Mouse (Mus musculus) midbrain, postnatal 0 days (tissue): ENCODE data around the gene Sec24b. TPM values are rescaled to one million over a fixed set of nuclear protein-coding genes. Genes with fewer than 3 reads are reported as not detected.
A peak's percentile ranks its signal among the peaks of the same experiment; 100 is the strongest.

Experiments used
- ATAC-seq: fragments of 200-750 bp; cut with Nextera tagmentation; 2 replicates; pipeline ENCODE4 v1.8.0; 2017; ENCODE audit warnings: moderate number of reproducible peaks, mild to moderate bottlenecking, moderate TSS enrichment, moderate library complexity; ENCODE audit not compliant: low FRiP score
- DNase-seq: peaks from one replicate; pipeline ENCODE4 v3.0.0-alpha.2; 2015; ENCODE audit warnings: low spot score
- H3K27ac ChIP-seq: fragments of 300-500 bp; sonication (generic); 2 replicates; pipeline ENCODE4 v1.5.1; 2014; ENCODE audit warnings: low read depth, mild to moderate bottlenecking, low read length, mixed read lengths
- H3K27me3 ChIP-seq: fragments of 300-500 bp; sonication (generic); 2 replicates; pipeline ENCODE4 v1.6.1; 2014; ENCODE audit warnings: low read length, control low read depth, mixed read lengths; ENCODE audit not compliant: insufficient read depth
- H3K36me3 ChIP-seq: fragments of 300-500 bp; sonication (generic); 2 replicates; pipeline ENCODE4 v1.6.1; 2014; ENCODE audit warnings: low read length, control low read depth, mixed read lengths; ENCODE audit not compliant: insufficient read depth
- H3K4me1 ChIP-seq: fragments of 300-500 bp; sonication (generic); 2 replicates; pipeline ENCODE4 v1.6.1; 2014; ENCODE audit warnings: mild to moderate bottlenecking, control low read depth, antibody characterized with exemption, low read length, mixed read lengths; ENCODE audit not compliant: insufficient read depth
- H3K4me2 ChIP-seq: fragments of 300-500 bp; sonication (generic); 2 replicates; pipeline ENCODE4 v1.6.1; 2014; ENCODE audit warnings: low read depth, mild to moderate bottlenecking, low read length, mixed read lengths; ENCODE audit not compliant: poor library complexity, severe bottlenecking
- H3K4me3 ChIP-seq: fragments of 300-500 bp; sonication (generic); 2 replicates; pipeline ENCODE4 v1.5.1; 2014; ENCODE audit warnings: low read depth, mild to moderate bottlenecking, low read length, moderate library complexity
- H3K9ac ChIP-seq: fragments of 300-500 bp; sonication (generic); replicated peaks from 2 replicates; pipeline ENCODE4 v1.6.1; 2014; ENCODE audit warnings: mild to moderate bottlenecking, low read length, moderate library complexity, mixed read lengths; ENCODE audit not compliant: poor library complexity, severe bottlenecking
- H3K9me3 ChIP-seq: fragments of 300-500 bp; sonication (generic); 2 replicates; pipeline ENCODE4 v1.6.1; 2016; ENCODE audit warnings: low read length, control low read depth
- CTCF ChIP-seq: IDR thresholded peaks from 2 replicates; pipeline ENCODE4 v1.5.1; 2016; ENCODE audit warnings: antibody characterized with exemption, mild to moderate bottlenecking
- WGBS: fragments of 180-500 bp; shearing (Covaris S2); extraction: QIAGEN DNeasy Blood & Tissue Kit; methylation state at CpG from one replicate; pipeline ENCODE4 v1.1.7; 2014; 5-methylcytosine and 5-hydroxymethylcytosine counted together
- polyA plus RNA-seq: library from polyadenylated mRNA; unstranded; fragments of >200 nt; fragmentation: Nextera tagmentation; extraction: Ambion mirVana; gene quantifications from 2 replicates; pipeline ENCODE4 v1.2.1, GENCODE M21; 2015
- total RNA-seq: library from RNA; depleted of rRNA; stranded (reverse); fragments of >200 nt; gene quantifications from 2 replicates; pipeline ENCODE4 v1.2.3, GENCODE M21; 2014

Sec24b gene
- total and polyA plus RNA-seq, 2 experiments from 2014 or later, result 29.1 to 39.7 TPM

- Histone ChIP-seq H3K4me3 (no peak overlapping the region), H3K9ac (no peak overlapping the region), H3K4me2 (no peak overlapping the region), H3K27ac (no peak overlapping the region), H3K4me1 (no peaks in the 10 kb centered on the region), H3K9me3 (no peaks in the 10 kb centered on the region), H3K27me3 (no peaks in the 10 kb centered on the region), H3K36me3 (peaks cover 6% of the 10 kb centered on the region; the same call in 1 of the 2 replicates)
- 78% methylated on average over 6 of the region's 6 CpGs for WGBS
- TF ChIP-seq CTCF, result no peak
- DNase-seq, result peak; percentile 10
- no peak for ATAC-seq
These were observed 8.6 kb downstream of the Sec24b start for GRCm38 (mm10) chr3:130052541-130053298.

- 88% methylated on average over 8 of the region's 8 CpGs for WGBS
- ATAC-seq (no peak), DNase-seq (no peak)
- no peak for TF ChIP-seq CTCF
- no peaks in the 10 kb centered on the region for H3K4me1 ChIP-seq
- no peak overlapping the region for H3K27ac ChIP-seq
- no peak overlapping the region for H3K4me3 ChIP-seq
- H3K4me2 ChIP-seq, result no peak overlapping the region
- H3K27me3 ChIP-seq, result no peaks in the 10 kb centered on the region
- H3K9me3 ChIP-seq, result no peaks in the 10 kb centered on the region
- H3K36me3 ChIP-seq, result peaks cover 6% of the 10 kb centered on the region; the same call in 1 of the 2 replicates
- H3K9ac ChIP-seq, result no peak overlapping the region
These were observed 9.2 kb downstream of the Sec24b start for GRCm38 (mm10) chr3:130052116-130052515.

- no peaks in the 10 kb centered on the region for H3K9me3 ChIP-seq
- ATAC-seq (no peak), DNase-seq (no peak)
- H3K4me1 ChIP-seq, result no peaks in the 10 kb centered on the region
- H3K27ac ChIP-seq, result no peak overlapping the region
- H3K4me2 ChIP-seq, result no peak overlapping the region
- H3K9ac ChIP-seq, result no peak overlapping the region
- no peak for TF ChIP-seq CTCF
- H3K4me3 ChIP-seq, result no peak overlapping the region
- peaks cover 14% of the 10 kb centered on the region for H3K36me3 ChIP-seq
- 97% methylated on average over 5 of the region's 5 CpGs for WGBS
- H3K27me3 ChIP-seq, result no peaks in the 10 kb centered on the region
These were observed 20.6 kb downstream of the Sec24b start for GRCm38 (mm10) chr3:130040711-130041110.

- 94% methylated on average over 4 of the region's 4 CpGs for WGBS
- Histone ChIP-seq H3K36me3 (peaks cover 20% of the 10 kb centered on the region), H3K4me3 (no peak overlapping the region), H3K4me2 (no peak overlapping the region), H3K27ac (no peak overlapping the region), H3K9ac (no peak overlapping the region), H3K9me3 (no peaks in the 10 kb centered on the region), H3K4me1 (no peaks in the 10 kb centered on the region), H3K27me3 (no peaks in the 10 kb centered on the region)
- ATAC-seq, result no peak
- DNase-seq, result no peak
- TF ChIP-seq CTCF, result no peak
These were observed 21.3 kb downstream of the Sec24b start for GRCm38 (mm10) chr3:130040017-130040416.

GRCm38 (mm10) chr3:130028741-130029140, 32.6 kb downstream of the Sec24b start:
- Histone ChIP-seq H3K27ac (no peak overlapping the region), H3K4me3 (no peak overlapping the region), H3K27me3 (no peaks in the 10 kb centered on the region), H3K36me3 (peaks cover 22% of the 10 kb centered on the region), H3K4me1 (no peaks in the 10 kb centered on the region), H3K9me3 (no peaks in the 10 kb centered on the region), H3K9ac (no peak overlapping the region), H3K4me2 (no peak overlapping the region)
- TF ChIP-seq CTCF, result no peak
- ATAC-seq, result no peak
- DNase-seq, result no peak
- 92% methylated on average over 5 of the region's 5 CpGs for WGBS

GRCm38 (mm10) chr3:130026181-130026580, 35.2 kb downstream of the Sec24b start:
- Histone ChIP-seq H3K9ac (no peak overlapping the region), H3K9me3 (no peaks in the 10 kb centered on the region), H3K4me1 (no peaks in the 10 kb centered on the region), H3K4me3 (no peak overlapping the region), H3K36me3 (peaks cover 22% of the 10 kb centered on the region), H3K27ac (no peak overlapping the region), H3K27me3 (no peaks in the 10 kb centered on the region), H3K4me2 (no peak overlapping the region)
- no peak for TF ChIP-seq CTCF
- DNase-seq, result no peak
- no peak for ATAC-seq
- 87% methylated on average over 10 of the region's 10 CpGs for WGBS
